Mouse (Mus musculus) liver, embryonic 14.5 days (tissue): ENCODE data around the gene Ptges3l.

Source experiments
- CTCF ChIP-seq: IDR thresholded peaks from 2 replicates; pipeline ENCODE4 v1.5.1; 2016; ENCODE audit warnings: antibody characterized with exemption, low read depth, control low read depth
- EP300 ChIP-seq: IDR thresholded peaks from 2 replicates; pipeline ENCODE4 v1.6.1; 2016; ENCODE audit warnings: antibody characterized with exemption, low read depth

DNA sequence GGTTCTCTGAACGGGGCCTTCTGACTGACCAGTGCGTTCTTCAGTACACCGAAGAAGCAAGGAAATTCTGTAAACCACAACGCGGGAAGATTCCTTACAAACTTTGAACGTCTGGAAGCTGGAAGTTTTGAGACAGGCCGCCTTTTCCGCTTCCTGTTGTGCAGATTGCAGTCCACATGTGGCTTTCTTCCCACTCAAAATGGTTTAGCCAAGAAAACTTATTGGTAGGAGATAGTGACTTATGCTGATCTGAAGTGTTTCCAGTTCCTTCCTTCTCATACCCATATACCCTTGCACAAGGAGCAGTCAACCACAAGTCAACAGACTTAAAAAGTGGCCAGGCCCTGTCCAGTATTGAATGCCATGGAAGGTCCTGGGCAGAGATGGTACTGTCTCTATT is 1.0 kb upstream of the Ptges3l start:
- no peak for TF ChIP-seq CTCF
- no peak for TF ChIP-seq EP300
